Mouse (Mus musculus): Measurements from ENCODE around the gene Angel2.

Gene Angel2

DNA sequence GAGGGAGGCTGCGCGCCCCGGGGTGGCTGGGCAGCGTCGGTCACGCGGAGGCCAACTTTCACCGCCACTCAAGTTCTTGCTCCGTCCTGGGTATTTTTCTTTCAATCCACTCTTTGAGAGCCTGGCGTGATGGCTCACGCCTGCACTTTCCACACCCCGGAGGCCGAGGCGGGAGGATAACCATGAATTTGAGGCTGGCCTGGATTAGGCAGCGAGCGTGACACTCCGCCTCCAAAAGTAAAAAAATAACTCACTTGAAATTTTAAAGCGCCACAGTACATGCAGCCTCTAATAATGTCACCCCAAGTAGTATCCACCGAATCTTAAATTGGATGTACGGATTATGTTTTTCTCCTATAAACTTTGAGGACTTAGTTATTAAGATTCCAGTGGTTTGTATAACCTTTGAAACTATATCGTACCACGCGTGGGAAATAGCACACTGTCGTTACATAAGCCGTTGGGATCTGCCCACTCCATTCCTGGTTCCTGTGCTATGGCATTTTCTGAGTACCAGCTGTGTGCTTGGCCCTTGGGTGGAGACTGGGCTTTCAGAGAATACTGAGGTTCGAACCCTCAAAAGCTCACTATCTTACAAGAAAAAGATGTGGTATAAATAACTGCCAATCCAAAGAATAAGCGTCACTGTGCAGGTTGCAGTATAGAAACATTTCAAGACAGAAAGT lies 4.2 kb downstream of the Angel2 start:
- DNase-seq (ENCODE audit: low read depth, low spot score) = no peak

DNA sequence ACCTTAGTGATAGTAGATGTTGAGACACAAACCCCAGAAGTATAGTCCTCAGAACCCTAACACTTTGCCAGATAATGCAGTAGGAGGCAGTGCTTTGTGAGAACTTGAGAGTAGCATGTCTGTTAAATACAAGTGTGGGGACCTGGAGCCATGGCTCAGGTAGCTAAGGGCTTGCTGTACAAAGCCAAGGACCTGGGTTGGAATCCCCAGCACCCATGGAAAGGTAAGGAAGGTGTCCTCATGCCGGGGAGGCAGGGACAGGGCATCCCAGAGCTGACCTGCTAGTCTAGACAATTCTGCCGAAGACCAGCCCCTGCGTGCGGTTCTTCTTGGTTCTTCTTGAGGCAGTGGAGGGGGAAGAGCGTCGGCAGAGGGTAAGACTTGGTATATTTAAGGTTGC lies 5.3 kb downstream of the Angel2 start:
- DNase-seq (ENCODE audit: low read depth, low spot score) = no peak

DNA sequence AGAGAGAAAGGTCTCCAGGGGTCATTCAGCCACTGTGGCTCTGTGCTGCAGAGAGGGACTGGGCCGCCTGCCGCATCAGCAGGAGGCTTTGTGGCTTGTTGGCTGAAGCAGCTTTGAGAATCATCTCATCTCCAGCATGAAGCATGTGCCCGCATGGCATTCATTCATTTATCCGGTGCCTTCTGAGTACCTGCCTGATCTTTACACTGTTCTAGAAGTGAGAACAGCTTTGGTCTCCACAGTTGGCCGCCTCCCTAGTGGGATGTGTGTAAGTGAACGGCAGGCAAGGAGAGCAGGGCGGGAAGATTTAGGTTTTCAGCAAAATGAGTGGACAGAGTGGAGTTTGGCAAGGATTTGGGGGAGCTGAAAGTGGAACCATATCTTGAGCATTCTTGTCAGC lies 14.9 kb downstream of the Angel2 start:
- DNase-seq (ENCODE audit: low read depth, low spot score) = no peak

DNA sequence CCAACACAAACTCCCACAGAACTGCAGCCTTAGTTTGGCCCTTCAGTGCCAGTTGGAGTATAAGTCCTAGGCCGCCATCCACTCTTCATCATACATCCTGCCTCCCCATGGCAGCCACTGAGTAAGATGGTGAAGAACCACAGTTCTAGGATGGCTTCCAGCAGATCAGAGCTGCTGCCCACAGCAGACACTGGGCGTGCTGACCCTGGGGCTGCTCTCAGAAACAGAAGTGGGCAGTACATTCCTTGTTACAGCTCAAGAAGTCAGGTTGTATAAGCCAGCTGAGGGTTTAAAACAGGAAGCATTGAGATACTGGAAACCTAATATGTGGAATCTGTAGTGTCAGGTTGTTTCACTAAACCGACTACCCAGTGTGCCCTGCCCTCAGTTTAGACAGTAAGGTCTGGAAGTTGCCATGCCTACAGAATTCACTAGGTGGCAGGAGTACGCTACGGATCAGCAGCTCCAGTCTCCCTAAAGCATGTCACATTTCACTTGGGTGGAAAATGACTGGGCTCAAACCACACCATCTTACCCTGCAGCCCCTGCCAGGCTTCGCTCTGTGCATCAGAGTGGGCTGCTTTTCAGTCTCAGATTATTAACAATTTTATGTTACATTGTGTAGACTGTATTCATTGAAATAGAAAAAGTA lies 19.3 kb downstream of the Angel2 start:
- peak; percentile 52 for DNase-seq (ENCODE audit: low read depth, low spot score)

DNA sequence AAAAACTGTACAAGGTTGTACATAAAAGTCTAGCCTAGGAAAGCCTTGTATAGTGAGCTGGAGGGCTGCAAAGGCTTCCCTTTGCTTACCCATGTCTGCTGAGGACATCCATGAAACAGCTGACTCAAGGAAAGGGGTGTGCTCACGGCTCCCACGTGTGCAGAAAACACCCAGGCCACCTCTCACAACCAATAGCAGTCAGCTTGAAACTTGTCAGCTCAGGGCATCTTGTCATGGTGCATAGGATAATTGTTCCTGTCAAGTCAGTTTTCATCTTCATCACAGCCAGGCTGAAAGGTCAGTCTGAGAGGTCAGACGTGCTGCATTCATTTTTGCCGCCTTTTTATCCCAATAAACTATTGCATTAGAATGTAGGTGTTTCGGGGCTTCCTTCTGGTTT lies 23.1 kb downstream of the Angel2 start:
- DNase-seq (ENCODE audit: low read depth, low spot score) = no peak

DNA sequence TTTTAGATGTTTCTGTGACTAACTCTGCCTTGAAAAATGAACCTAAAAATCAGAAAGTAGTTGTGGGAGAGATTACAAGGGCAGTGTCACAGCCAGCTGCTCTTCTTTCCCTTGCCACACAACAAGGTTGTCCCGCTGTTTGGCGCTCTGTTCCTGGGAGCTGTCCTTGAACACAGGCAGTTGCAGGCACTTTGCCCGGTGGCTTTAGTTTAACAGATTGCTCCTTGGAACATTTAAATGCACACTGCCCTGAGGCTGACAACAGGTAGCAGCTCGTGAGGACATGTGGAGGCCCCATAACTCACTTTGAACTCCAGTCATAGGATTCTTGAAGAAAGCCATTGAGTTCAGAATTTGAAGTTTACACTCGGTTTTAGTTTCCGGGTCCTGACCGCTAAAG lies 23.5 kb downstream of the Angel2 start:
- no peak for DNase-seq (ENCODE audit: low read depth, low spot score)

DNA sequence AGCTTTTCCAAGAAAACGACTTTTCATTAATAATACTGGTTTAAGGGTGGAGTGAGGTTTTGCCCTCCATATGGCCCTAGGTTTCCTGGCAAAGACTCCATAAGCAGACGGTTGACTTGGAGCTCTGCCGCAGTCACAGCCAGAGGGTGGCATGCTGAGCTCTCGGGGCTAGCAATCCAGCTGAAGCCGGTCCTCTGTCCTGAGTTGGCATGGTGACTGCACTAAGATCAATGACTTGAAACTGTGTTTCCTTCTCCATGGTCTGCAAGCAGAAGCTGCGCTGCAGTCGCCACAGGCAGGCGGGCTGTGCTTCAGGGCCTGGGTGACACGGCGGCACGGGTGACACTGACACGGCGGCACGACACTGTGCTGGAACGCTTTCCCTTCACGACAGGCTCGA lies 23.9 kb downstream of the Angel2 start:
- DNase-seq (ENCODE audit: low read depth, low spot score) = no peak

DNA sequence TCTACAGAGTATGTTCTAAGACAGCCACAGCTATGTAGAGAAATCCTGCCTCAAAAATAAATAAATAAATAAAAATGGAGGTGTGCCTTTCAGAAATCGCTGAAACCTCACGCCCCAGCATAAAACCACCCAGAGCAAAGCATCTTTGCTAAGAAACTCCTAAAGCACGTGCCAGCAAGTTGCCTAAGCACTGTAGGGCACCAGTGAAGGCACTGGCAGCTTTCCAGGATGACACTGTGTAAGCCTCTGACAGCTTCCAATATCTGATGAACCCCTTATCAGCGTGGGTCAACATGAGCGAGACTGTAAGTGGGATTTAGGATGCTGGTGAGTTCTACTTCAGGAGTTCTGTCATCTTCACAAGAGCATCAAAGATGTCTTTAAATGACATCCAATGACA lies 26.1 kb downstream of the Angel2 start:
- no peak for DNase-seq (ENCODE audit: low read depth, low spot score)

DNA sequence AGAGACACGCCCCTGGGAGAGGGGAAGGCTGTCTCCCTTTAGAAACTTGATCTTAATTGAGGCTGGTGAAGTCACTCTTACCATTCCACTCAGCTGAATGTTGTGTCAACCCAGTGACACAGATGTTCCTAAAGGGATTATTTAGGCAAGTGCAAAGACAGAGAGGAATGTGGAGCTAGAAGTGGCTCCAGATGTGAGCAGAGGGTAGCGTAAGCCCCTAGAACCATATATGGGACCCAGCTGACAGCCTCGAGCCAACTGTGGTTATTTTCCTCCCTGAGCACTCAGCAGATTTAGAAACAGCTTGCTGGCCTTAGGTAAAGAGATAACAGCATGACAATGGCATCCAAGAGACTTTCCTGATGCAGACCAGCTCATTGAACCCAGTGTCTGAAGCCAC lies 28.1 kb downstream of the Angel2 start:
- no peak for DNase-seq (ENCODE audit: low read depth, low spot score)

DNA sequence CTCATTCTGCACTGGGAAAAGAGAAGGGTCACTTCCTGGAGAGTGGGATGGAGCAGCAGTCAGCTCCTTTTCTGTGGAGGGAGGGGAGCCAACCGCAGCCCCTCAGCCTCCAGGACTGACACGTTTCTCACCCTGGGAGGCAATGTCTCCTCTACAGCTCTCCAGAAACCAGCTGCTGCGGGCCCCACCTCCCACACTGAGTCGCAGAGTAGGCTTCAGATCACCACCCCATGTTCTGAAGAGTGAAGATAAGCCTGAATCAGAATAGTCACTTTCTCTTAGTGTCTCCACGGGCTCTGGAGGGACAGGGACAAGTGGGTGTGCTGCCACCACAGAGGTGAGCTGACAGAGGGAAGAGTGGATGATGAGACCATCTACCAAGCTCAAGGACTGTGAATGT lies 33.9 kb downstream of the Angel2 start:
- DNase-seq (ENCODE audit: low read depth, low spot score) = no peak

DNA sequence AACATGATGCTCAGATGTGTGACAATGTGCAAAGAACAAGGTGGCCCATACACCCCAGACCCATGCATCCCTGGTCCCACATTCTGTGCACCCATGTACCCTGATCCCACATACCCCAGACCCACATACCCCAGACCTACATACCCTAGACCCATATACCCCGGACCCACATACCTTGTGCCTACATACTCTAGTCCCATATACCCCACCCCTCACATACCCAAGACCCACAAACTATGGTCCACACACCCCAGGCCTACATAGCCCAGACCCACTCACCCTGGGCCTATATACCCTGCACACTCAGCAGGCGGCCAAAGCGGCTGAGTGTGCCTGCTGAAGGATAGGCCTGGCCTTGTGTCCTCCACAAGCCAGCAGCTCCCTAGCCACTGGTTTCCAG lies 37.8 kb downstream of the Angel2 start:
- DNase-seq (ENCODE audit: low read depth, low spot score) = no peak

DNA sequence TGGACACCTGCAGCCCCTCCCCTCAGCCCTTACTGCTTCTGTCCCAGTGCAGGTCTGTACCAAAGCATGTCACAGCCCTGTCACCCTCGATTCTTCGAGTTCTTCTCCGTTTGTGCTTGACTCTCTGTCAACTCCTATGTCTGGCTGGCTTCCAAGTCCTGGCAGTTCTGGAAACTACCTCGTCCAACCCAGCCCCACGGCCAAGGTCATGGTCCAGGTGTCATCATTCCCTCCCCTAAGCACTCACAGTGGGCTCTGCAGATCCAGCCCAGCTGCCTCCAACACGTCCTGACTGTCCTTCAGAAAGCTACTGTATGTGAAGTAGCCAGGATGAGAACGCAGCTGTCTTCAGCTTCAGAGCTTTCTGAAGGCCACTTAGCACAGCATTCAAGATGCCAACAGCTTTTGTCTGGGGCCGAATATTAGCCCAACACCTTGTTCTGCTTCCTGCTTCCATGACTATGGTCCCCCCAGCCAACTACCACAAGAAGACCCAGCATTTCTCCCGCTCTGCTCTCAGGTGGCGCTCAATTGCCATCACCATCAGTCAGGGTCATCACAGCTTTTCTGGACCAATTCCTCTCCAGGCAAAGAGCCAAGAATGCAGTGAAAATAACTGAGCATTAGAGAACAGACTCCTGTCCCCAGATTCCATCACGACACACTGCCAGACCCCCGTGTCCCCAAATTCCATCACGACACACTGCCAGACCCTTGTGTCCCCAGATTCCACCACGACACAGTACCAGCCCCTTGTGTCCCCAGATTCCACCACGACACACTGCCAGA lies 40.3 kb downstream of the Angel2 start:
- no peak for DNase-seq (ENCODE audit: low read depth, low spot score)

DNA sequence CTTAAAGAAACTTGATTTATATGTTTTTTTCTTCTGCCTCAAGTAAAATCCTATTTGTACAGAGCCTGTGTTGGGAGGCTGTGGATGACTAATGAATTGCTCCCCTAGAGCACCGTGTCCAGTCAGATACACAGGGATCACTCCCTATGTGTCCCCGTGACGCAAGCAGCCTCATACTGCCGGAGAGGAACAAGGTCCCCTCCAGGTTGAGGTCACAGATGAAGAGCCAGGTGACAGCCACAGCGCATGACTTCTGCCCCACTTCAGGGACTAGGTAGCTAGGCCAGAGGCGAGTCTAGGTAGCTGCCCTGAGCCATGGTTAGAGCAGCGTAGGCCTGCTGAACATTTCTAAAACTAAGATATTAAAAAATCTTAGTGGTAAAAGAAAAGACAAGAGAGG lies 43.1 kb downstream of the Angel2 start:
- DNase-seq (ENCODE audit: low read depth, low spot score) = no peak

DNA sequence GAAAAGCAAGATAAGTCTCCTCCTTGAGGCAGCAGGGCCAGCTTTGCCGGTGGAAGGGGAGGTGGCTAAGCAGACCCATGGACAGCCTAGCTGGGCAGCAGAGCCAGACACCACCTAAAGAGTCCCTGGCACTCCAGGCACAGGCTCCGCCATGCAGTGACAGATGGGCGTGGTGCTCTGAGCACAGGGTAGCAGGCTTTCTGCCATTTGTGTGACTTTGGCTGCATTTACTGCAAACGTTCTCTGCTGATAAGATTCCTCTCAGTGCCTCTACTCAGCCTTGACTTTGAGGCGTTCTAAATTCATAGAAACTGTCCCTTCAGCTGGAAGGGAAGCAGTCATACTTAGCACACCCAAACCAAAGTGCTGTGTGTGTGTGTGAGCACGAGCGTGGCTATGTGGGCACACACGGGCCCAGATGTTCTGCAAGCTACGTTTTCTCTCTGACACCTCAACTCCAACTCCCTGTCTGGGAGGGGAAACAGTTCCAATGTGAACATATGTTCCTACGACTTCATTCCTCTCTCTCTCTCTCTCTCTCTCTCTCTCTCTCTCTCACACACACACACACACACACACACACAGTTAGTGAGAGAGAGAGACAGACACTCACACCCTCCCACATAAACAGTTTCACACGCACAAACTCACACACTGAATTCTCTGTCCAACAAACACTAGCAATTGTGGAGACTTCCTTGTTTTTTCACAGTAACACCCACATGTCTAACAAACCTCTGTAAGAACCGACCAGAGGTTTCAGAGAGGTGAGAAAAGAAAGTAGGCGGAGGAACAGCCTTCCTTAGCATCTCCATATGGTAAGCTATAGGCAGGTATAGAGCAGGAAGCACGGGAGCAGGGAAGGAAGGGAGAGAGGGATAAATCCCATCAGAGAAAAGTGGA lies 47.0 kb downstream of the Angel2 start:
- DNase-seq (ENCODE audit: low read depth, low spot score) = no peak

DNA sequence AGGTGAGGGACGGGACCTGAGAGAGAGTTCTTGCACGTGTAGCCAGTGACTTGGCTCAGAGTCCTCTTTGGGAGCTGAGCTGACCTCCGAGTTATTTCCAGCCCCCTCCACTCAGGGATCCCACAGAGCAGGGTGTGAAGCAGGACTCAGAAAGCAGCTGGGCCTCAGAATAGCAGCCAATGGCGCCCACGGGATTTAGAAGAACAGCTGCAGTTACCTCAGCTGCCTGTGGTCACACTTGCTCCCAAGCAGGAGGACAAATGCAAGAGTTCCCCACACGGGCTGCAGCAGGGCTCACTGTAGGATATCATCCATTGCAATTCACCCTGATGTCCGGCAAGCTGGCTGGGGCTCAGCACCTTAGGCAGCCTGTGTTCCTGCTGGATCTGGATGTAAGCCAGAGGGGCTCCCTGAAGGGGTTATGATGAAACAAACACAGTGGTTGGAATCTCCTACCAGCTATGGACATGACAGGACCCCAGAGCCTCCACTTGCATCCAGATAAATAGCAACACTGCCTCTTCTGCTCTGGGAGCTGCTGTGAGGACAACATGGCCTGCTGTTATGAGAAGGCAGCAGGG lies 47.8 kb downstream of the Angel2 start:
- no peak for DNase-seq (ENCODE audit: low read depth, low spot score)

DNA sequence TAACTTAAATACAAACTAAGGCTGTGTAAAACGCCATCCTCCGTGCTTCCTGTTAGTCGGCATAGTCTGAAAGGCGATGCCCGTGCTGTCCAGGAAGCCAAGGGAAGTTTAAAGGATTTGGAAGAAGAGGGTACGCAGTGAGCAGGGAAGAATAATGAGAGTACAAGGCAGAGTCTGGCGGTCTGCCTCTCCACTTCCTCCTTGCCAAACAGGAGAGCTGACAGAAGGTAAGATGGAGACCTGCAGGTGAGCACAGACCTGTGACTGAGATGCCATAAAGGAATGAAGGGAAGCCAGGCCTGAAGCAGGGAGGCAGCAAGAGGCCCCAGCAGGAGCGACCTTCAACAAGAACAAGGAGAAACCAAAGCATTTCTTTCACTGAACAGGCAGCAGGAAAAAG lies 49.3 kb downstream of the Angel2 start:
- DNase-seq (ENCODE audit: low read depth, low spot score) = no peak

DNA sequence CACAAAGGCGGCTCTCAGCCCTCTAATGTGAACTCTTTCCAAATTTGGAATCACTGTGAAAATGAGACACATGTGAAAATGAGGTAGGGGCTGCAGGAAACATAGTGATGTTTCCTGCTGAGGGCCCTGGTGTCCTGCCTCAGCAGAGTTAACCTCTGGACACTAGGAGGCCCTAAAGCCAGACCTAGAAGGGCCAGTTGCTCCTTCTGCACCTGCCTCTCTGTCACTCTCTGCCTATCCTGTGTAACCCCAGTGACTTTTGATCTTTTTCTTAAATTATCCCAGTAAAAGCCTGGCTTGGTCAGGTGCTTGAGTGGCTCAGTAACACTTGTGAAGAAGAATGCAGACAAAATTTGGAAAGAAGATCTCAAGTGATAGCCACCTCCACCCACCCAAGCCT lies 49.9 kb downstream of the Angel2 start:
- DNase-seq (ENCODE audit: low read depth, low spot score) = no peak

DNA sequence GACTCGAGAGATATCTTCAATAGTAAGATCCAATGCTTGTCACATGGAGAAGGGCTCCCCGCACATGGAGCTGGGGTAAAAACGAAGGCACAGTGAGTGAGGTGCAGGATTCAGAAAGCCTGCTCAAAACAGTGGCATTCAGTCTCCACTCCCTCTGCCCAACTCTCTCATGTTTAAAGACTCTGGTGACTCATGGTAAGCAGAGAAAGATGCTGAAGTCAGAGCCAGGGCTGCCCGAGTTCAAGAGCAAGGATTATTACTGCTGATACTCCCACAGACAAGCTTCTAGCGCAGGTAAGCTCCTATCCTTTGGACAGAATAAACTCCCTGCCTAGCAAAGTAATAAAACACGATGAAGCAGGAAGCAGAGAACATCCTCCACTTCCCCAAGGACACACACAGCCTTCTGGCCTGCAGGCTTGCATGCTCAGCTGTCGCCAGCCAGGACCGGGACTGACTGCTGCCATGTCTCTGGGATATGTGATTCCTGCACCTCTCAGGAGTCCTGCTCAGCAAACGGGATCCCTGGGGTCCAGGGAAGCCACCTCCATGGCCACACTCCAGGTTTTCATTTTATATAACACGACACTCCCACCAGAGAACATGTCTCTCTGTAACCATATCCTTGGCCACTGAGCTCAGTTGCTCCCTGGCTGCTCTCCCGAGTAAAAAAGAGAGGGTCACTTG lies 52.1 kb downstream of the Angel2 start:
- DNase-seq (ENCODE audit: low read depth, low spot score) = no peak

DNA sequence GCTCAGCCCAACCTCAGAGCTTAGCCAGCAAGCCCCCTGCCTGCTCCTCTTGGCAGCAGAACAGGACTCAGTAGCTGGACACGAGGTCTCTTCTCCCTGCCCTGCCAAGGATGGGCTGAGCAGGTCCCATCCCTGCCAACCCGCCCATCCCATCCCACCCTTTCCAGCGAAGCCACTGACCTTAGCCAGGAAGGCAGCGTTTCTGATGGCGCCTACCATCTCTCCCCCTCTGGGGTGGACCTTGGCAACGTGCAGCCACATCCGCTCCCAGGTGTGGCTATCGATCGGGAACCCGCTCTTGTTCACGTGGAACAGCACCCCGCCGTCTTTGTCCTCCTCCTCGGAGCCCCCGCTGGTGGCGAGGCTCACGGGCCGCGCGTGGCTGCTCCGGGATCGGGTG lies 53.1 kb downstream of the Angel2 start:
- no peak for DNase-seq (ENCODE audit: low read depth, low spot score)

DNA sequence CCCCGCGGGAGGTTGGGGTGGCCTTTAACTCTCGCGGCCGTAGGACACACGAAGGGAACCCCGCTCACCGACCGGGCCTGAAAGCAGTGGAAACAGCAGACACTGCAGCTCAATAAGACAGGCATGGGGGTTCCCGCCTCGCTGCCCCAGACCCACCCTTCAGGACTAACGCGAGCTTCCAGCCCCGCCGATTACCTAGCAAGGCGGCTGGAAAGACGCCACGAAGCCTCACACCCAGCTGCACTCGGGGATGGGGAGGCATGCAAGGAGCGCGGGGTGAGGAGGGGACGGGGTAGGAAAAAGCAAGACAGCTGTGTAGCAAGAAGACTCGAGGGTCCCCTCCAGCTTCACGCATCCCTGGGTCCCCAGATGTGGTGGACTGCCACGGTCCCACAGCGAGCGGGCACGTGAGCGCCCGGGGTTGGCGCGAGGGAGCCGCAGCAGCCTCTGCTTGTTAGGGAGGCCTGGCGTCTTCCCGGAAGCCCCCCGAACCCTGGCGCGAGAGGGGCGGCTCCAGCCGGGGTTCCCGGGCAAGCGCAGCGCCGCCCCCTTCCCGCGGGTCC lies 53.7 kb downstream of the Angel2 start:
- no peak for DNase-seq (ENCODE audit: low read depth, low spot score)
